Mouse (Mus musculus) urinary bladder, postnatal 4 days (tissue): ENCODE measurements around the gene R3hdm2.

Source experiments
- DNase-seq, 2 experiments: peaks; one replicate each; pipeline ENCODE4 v3.0.0; 2021 to 2022; ENCODE audit warnings: low spot score in 2 of 2

R3hdm2 gene

GRCm38 (mm10) chr10:127422047-127422446 lies 41.9 kb downstream of the R3hdm2 start:
- DNase-seq: no peak

DNA sequence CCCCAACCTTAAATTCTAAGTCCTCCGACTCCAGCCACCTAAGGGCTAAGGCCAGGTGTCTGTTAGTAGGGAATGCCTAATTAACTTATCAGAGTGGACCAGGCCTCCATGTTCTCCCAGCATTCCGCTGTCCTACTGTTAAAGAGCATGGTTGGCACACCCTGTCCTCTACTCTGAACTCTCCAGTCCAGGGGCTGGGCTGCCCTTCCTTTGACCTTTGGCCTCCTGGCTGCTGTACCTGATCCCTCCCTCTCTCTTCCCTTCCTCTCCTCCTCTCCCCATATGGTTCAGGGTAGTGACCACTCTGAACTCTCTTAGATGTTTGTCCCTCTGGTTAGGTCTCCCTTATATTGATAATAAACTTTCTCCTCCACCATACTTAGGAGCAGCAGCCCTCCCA lies 45.7 kb downstream of the R3hdm2 start:
- DNase-seq: no peak

DNA sequence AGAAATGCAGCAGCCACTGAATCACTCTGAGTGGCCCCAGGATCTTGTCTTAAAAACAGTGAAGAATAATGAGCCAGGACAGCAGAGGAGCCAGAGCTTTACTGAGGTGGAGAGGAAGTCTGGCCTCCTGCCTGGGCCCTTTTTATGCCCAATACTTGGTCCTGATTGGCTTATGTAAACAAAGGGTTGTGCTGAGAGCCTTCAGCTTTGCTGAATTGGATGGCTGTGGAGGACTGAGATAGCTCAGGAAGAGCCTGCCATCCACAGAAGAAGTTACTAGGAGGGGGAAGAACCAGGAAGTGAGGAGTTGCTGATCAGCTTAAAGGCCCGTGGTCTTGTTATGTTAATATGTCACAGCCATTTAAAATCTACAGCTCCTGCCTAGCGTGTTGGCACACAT lies 46.5 kb downstream of the R3hdm2 start:
- DNase-seq: no peak

DNA sequence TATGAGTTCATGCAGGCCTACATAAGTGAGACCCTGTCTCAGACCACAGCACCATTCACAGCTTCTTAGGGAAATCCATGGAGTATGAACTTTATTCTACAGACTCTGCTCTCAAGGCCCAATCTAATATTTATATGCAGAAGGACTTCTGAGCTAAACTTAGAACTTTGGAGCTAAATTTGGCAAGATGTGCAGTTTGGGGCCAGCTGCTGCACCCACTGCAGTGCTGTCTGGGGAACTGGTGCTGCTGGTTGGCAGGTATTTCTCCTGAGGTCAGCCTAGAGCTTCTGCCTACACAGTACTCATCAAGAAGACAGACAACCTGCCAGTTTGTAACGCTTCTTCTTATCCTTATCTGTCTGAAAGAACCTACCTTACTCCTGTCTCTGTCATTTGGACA lies 47.0 kb downstream of the R3hdm2 start:
- DNase-seq: no peak

DNA sequence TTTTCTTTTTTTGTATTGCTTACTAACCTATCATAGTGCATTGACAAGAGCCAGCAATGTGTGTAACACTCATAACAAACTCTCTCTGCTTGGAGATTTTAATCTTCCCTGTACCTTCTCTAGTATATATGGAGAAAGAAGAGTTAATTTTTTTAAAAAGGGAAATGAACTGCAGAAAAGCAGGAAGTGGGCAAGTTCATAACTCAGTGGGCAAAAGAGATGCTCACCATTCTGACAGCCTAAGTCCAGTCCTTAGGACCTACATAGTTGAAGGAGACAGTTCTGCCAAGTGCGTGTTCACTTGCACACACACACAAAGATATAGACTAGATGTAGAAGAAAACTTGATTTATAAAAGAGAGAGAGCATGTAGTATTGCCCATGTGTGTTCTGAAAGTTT lies 47.9 kb downstream of the R3hdm2 start:
- no peak for DNase-seq

DNA sequence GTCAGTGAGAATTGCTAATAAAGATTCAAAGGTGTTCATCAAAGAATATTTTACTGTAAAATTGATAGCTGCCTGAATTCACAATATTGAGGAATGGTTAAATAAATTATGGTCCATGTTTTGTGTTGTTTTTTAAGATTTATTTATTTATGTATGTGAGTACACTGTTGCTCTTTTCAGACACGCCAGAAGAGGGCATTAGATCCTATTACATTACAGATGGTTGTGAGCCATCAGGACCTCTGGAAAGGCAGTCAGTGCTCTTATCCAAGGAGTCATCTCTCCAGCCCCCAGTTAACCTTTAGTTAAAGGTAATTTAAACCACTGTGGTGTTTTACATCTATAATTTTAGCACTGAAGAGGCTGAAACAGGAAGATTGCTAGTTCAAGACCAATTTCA lies 49.4 kb downstream of the R3hdm2 start:
- no peak for DNase-seq

GRCm38 (mm10) chr10:127432466-127432865 lies 52.3 kb downstream of the R3hdm2 start:
- DNase-seq: no peak

DNA sequence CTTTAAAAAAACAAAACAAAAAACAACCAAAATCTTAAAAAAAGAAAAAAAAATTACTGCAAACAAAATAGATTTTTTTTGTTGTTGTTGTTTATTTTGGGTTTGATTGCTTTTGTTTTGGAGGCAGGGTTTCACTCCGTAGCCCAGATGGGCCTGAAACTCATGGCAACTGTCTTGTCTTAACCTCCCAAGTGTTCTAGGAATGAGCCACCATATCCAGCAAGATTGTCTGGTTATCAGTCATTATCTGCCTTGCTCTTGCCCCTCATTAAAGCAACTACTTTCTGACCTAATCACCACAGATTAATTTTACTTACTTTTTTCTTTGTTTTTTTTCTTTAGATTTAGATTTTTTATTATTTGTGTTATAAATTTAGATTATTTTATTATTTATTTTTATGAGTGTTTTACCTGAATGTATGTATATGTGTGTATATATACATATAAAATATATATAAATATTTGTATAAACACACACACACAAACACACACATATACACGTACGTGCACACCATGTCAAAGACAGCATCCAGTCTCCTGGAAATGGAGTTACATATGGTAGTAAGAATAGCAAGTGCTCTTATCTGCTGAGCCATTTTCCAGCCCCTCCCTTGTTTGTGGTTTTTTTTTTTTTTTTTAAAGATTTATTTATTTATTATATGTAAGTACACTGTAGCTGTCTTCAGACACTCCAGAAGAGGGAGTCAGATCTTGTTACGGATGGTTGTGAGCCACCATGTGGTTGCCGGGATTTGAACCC lies 57.4 kb downstream of the R3hdm2 start:
- no peak for DNase-seq

DNA sequence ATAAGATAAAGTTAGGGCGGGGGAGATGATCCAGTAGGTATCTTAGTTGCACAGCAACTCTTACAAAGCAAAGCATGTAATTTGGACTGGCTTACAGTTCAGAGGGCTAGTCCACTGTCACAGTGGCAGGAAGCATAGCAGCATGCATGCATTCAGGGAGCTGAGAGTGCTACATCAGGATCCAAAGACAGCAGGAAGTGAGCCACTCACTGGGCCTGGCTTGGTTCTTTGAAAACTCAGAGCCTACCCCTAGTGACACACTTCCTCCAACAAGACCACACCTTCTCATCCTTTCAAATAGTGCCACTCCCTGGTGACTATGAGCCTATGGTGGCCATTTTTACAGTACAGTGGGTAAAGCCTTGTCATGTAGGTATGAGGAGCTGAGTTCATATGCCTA lies 73.6 kb downstream of the R3hdm2 start:
- DNase-seq: no peak

DNA sequence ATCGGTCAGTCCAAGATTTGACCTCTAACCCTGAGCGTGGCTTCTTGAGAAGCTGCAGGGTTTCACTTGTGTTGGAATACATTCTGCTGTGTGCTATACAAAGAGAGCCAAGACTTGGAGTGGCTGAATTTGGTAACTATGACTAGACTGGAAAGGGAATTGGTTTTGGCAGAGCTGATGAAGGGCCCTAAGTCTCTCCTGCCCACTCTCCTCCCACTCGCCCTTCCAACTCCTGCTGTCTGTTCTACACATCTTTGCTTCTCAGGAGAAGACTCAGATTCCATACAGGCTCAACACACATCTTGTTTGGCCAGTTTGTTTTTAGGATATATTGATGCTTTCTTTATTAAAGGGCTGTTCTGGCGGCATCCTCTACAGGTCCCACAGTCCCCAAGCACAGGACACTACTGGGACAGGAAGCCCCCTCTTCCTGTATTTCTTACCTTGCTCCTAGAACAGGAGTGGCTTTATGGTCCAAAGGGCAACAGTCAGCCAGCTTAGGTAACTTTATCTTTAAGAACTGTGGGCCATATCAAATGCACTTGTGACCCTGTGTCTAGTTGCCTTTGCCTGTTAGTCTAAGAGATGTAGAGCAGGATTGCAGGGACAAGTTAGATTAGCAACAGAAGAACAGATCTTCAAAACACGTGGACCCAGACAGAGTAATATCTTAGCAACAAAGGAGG lies 82.4 kb downstream of the R3hdm2 start:
- no peak for DNase-seq

DNA sequence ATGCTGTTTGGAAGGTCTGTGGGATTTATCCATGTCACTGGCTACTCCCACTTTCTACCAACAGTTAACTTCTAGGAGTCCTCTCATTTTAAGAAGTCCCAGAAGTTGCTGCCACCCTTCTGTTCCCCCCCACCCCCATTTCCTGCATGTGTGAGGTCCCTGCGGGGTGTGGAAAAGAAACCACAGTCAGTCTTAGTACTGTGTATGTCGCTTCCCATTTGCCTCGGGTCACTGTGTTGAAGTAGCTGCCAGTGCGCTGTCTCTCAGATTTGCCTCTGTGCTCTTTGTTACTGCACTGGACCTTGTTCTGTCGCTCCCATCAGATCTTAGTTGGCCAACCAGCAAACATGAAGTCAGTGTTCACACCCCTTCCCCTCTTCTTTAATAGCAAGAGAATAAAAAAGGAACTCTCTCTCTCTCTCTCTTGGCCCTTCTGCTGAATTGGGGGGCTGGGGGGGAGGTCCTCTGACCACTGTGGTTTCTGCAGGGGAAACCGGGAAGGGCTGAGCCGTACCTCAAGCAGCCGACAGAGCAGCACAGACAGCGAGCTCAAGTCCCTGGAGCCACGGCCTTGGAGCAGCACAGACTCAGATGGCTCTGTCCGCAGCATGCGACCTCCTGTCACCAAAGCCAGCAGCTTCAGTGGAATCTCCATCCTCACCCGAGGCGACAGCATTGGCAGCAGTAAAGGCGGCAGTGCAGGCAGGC lies 91.3 kb downstream of the R3hdm2 start:
- no peak for DNase-seq

GRCm38 (mm10) chr10:127472722-127473121 lies 92.6 kb downstream of the R3hdm2 start:
- DNase-seq: no peak

DNA sequence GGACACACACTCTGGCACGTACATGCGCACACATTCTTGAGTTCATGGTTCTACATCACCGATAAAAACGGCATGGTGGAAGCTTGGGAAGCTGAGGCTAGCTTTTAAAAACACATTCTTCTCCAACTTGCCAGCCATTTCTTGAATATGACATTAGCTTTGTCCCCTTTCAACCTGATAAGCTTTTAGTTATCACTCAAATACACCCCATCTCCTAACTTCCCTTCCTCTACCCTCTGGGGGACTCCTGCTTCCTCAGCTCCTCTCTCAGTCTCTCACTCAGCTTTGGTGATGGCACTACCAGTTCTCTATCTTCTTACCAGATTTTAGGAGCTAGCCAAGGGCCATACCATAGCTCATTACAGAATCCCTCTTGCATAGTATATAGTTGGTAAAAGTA lies 95.0 kb downstream of the R3hdm2 start:
- DNase-seq: no peak

- no peak for DNase-seq
These were observed 96.4 kb downstream of the R3hdm2 start for GRCm38 (mm10) chr10:127476541-127476940.

- DNase-seq: no peak
These were observed 97.2 kb downstream of the R3hdm2 start for GRCm38 (mm10) chr10:127477301-127477700.

GRCm38 (mm10) chr10:127479131-127479530 lies 99.0 kb downstream of the R3hdm2 start:
- DNase-seq: no peak

GRCm38 (mm10) chr10:127480833-127481813 lies 101.0 kb downstream of the R3hdm2 start:
- peak in 1 of 2 experiments; percentile 42 for DNase-seq

- DNase-seq: no peak
These were observed 105.1 kb downstream of the R3hdm2 start for GRCm38 (mm10) chr10:127485235-127485634.

DNA sequence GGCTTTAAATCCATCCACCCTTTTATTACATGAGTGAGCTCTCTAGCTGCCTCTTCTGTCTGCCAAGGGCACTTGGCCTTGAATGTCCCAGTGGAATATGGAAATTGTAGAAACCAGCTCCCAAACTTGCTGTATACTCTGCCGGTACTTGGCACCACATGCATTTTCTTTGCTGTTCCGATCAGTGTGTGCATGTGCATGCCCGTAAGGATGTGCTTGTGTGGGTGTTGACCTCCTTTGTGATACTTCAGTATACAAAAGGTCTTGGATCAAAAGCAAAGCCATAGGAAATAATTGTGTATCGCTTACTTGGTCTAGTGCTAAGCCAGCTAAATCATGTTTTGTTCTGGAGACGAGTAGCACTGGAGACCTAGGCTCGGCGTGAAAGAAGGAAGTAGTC lies 108.7 kb downstream of the R3hdm2 start:
- no peak for DNase-seq

DNA sequence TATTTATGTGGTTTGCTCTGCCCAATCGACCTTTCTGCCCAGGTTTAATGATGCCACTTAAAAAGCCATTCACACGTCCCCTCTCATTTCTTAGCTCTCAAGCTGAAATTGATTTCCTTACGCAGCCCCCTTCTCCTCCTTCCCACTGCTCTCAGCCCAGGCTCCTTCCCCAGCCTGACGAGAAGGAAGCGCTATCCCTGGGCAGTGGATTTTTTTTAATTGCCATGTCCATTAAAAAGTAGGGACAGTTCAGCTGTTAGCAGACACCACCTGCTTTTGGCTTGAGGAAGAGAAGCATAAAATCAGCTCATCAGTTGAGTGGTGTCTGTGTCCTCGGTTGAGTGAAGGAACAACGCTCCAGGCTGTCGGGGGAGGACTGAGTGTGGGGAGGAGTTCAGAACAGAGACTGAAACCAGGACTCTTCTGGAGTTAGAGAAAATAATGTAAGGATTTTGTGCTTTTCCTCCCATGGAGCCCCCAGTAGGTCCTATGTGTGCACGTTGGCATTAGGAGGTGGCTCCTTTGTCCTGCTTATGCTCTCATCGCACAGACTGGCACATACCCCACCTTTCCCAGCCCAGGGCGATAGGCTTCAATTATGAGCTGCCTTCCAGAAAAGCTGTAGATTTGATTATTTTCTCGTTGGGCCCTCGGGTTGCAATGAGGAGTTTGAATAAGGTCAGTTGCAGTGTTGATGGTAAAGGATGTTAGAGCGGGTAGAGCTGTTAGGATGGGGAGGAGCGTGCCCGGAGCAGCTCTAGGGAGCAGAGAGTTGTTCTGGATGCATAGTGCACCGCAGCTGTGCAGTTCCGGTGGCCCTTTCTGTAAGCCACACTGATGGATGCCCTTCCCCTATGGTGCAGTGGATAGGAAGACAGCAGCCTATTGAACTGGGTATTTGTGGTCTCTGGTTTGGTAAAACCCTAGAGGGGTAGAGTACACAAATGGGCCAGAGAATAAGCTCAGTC lies 110.3 kb downstream of the R3hdm2 start:
- DNase-seq: no peak
